Mouse (Mus musculus) MEL-GATA-1-ER (cell line): ENCODE measurements around the gene Fam92b.

Experiments used
- DNase-seq: peaks from one replicate; pipeline ENCODE4 v3.0.0-alpha.2; 2012; ENCODE audit warnings: low read depth; ENCODE audit errors: extremely low read depth

Fam92b gene

GRCm38 (mm10) chr8:120190107-120190809 is 13.0 kb upstream of the Fam92b start:
- DNase-seq, result no peak

GRCm38 (mm10) chr8:120189440-120189839 is 12.2 kb upstream of the Fam92b start:
- no peak for DNase-seq

GRCm38 (mm10) chr8:120188510-120188909 is 11.2 kb upstream of the Fam92b start:
- no peak for DNase-seq

GRCm38 (mm10) chr8:120186454-120186853 is 9.2 kb upstream of the Fam92b start:
- no peak for DNase-seq

GRCm38 (mm10) chr8:120184850-120185792 is 7.9 kb upstream of the Fam92b start:
- DNase-seq, result no peak

- DNase-seq, result no peak
Observed at GRCm38 (mm10) chr8:120184366-120184765, 7.1 kb upstream of the Fam92b start.

- DNase-seq, result no peak
Observed at GRCm38 (mm10) chr8:120181861-120182414, 4.7 kb upstream of the Fam92b start.

- DNase-seq, result no peak
Observed at GRCm38 (mm10) chr8:120181274-120181673, 4.0 kb upstream of the Fam92b start.

- no peak for DNase-seq
Observed at GRCm38 (mm10) chr8:120180445-120180970, 3.2 kb upstream of the Fam92b start.

- peak; percentile 59 for DNase-seq
Observed at GRCm38 (mm10) chr8:120179027-120179431, 1.8 kb upstream of the Fam92b start.

- no peak for DNase-seq
Observed at GRCm38 (mm10) chr8:120178124-120178514, 853 bp upstream of the Fam92b start.

GRCm38 (mm10) chr8:120176605-120177004 is 661 bp downstream of the Fam92b start:
- DNase-seq, result no peak

GRCm38 (mm10) chr8:120174606-120175005 is 2.7 kb downstream of the Fam92b start:
- DNase-seq, result no peak

- DNase-seq, result no peak
Observed at GRCm38 (mm10) chr8:120173195-120173594, 4.1 kb downstream of the Fam92b start.

GRCm38 (mm10) chr8:120169119-120169518 is 8.1 kb downstream of the Fam92b start:
- DNase-seq, result no peak

GRCm38 (mm10) chr8:120167821-120168220 is 9.4 kb downstream of the Fam92b start:
- no peak for DNase-seq

GRCm38 (mm10) chr8:120167136-120167535 is 10.1 kb downstream of the Fam92b start:
- no peak for DNase-seq

GRCm38 (mm10) chr8:120164026-120164425 is 13.2 kb downstream of the Fam92b start:
- no peak for DNase-seq

GRCm38 (mm10) chr8:120163376-120163775 is 13.9 kb downstream of the Fam92b start:
- DNase-seq, result no peak

GRCm38 (mm10) chr8:120162404-120162752 is 14.9 kb downstream of the Fam92b start:
- no peak for DNase-seq

- no peak for DNase-seq
Observed at GRCm38 (mm10) chr8:120161658-120162403, 15.4 kb downstream of the Fam92b start.
